Mouse (Mus musculus): ENCODE measurements around the gene Gm45062. TPM values are rescaled to one million over a fixed set of nuclear protein-coding genes. Genes with fewer than 3 reads are reported as not detected.
"Not testable (repeated sequence)": the region's sequence is repeated elsewhere in the genome, so short reads cannot be mapped to it uniquely, and the experiment has no call there.

Gene Gm45062
- total RNA-seq, 2 experiments from 2014 or later = 1.1 to 1.4 TPM

DNA sequence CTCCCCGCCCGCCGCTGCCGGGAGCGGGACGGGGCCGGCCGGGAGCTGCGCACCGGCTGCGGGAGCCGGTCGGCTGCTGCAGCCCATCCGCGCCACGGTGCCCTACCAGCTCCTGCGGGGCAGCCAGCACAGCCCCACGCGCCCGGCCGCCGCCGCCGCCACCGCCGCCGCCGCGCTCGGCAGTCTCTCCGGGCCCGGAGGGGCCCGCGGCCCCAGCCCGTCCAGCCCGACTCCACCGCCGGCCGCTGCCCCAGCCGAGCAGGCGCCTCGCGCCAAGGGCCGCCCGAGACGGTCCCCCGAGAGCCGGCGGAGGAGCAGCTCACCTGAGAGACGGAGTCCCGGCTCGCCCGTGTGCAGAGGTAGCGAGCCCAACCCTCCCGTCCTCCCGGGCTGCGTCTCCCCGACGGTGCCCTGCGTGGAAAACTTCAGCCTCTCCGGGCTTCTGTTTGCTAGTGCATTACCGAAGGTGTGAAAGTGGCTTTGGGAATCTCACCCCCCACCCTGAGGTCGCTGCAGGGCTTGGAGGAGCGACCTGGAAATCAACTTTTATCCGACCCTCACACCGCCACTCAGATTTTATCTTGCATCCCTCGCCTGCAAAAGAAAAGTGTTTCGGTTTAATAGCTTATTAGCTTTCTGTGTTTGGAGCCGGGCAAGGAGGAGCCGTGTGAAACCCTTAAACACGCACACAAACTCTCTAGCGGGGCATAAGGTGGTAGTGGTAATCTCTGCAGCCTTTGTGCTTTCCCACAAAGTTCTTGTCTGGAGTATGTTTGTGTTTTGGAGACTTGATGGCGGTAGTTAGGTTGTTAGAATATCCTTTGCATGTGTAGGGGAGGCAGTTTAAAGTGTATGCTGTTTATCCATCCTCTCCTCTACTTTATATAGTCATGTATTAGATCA is 251.0 kb downstream of the Gm45062 start:
- peak; percentile 49 for DNase-seq

DNA sequence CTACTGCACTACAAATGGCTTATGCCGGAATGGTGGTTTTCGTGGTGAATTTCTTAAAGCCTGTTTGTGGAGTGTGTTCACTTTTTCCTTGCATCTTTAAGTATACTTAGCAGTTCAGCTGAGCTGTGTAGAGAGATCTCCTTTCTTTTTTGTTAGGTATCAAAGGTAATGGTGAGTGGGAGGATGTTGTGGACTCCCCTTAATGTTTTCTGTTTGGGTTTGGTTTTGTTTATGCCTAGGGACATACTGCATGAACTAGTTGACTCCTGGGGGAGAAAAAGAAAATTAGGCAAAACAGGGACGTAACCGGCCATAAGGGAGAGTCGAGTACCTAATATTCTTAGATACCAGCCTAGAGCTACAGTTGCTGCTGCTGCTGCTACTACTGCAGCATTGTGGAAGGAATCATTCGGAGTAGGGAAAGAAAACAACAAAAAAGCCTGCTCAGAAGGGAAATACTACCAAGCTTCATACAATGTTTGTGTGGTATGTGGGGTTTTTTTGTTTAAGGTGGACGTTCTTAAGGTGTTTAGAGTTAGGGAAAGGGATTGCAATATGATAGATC is 251.7 kb downstream of the Gm45062 start:
- DNase-seq = no peak

DNA sequence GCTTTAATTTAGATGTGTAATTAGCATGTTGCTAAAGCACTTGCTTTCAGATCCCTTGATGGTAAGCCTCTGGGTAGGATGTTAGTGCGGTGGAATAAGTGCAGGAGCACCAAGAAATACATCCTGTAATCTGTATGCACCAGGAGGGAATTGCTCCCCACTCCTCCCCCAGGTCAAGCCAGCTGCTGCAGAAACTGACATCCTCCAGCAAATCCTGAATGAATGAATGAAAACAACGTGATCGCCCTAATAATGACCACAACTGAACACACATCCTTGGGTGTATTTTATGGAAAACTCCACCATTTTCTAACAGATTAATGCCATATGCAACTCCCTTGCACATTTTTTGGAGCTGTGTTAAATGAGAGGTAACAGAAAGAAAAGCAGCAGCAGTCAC is 252.2 kb downstream of the Gm45062 start:
- no peak for DNase-seq

DNA sequence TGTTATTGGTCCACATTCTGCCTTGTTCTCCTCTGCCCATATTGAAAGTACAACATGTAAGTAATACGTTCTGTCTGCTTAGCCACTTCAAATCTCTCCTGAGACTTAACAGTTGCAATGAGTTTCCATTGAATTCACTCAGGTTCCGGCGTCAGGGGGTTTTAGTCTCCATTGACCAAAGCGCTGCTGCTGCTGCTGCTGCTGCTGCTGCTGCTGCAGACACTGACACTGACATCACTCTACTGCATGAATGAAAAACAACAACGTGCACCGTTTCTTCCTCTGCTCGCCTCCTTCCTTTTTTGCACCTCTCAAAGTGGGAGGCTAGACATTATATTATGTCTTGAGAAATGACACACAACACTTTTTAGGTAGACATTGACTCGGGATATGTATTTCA is 253.2 kb downstream of the Gm45062 start:
- DNase-seq = no peak

DNA sequence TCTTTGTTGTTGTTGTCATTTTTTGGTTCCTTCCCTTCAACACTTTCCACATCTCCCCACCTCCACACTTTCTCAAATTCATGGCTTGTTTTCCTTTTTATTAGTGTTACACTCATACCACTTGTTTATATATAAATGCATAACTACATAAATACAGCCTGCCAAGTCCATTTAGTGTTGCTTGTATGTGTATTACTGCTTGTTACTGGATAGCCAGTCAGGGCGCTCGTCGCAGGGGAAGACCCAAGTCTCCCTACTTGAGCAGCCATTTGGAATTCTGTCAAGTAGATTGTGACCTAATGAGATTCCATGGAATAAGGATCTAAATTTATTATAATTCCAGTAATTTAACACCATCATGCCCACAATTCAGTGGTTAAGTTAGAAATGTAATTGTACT is 260.4 kb downstream of the Gm45062 start:
- no peak for DNase-seq

DNA sequence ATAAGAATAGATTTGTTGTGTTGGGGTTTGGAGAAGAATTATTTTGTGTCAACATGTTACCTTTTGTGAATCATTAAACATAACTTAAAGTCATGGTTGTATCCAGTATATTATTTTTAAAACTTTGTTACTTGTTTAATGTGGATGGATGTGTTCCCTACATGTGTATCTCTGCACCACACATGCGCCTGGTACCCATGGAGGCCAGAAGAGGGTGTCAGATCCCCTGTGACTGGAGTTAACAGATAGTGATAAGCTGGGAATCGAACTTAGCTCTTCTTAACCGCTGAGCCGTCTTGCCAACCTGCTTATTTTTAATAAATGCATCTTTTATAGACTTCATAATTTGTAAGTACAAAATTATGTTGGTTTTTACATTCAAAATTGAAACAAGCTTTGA is 262.0 kb downstream of the Gm45062 start:
- DNase-seq = no peak

DNA sequence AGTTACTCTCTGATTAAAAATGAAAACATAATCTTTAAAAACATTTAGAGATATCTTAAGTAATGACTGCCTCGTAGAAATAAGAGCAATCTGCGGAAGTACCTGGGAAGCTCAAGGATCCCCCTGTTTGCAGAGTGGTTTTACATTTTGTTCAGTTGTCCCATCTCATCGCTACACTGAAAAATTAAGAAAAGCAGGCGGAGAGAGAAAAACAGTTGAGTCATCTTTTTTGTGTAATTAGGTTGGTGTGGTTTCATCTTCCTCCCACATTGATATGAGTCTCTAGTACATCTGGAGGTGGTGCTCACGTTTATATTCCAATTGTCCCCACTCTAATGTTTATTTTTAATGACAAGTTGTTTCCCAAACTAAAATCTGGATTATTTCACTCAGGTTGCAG is 265.5 kb downstream of the Gm45062 start:
- no peak for DNase-seq

DNA sequence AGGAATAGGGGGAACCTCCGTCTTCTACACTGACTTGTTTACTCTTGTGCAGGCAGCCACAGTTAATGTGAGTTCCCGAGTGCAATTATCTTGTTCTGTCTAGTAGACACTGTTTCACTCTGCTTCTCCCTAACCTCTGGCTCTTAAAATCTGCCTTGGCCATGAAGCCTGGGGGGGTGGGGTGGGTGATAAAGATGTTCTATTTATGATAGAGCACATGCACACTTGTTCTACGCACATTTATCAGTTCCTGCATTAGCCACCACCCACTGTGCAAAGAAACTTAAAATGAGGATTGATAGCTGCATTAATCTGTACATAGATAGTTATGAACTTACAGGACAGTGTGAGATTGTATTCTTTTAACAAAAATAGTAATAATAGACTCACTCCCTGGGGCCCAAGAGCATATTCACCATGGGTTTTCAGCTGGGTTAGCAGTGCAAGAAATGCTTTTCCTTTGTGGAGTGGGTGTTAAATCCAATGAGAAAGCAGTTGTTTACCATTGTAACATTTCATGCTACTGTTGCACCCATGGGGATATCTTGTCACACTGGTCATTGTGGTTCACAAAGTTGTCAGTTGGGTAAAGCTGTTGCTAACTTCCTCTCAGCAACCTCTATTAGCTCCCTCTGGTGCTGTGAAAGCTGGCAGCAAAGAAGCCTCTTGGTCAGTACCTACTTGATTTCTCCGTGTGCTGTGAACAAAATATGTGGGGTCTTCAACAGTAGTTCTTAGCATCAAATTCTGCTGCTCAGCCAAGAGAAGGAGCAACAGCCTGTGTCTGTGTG is 272.0 kb downstream of the Gm45062 start:
- DNase-seq = no peak

DNA sequence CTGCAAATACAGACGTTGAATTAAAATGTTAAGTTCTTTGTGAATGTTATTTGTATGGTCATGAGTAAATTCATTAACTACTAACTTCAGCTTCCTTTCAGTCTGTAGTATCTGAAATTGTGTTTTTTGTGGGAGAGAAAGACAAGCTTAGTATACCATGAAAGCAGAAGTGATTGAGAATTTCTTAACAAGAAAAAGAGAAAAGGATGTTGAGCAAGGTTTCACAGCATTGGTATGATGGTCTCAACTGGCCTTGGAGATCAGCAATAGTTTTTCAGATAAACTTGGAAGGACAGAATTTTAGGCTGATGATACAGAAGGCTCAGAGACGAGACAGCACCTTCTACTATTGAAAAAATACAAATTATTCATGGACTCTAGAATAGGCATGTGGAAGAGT is 277.7 kb downstream of the Gm45062 start:
- DNase-seq = no peak

DNA sequence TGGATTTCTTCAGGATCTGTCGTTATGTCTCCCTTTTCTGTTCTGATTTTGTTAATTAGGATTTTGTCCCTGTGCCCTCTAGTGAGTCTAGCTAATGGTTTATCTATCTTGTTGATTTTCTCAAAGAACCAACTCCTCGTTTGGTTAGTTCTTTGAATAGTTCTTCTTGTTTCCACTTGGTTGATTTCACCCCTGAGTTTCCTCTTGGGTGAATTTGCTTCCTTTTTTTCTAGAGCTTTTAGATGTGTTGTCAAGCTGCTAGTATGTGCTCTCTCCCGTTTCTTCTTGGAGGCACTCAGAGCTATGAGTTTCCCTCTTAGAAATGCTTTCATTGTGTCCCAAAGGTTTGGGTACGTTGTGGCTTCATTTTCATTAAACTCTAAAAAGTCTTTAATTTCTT is 282.3 kb downstream of the Gm45062 start:
- not testable (repeated sequence) for DNase-seq

DNA sequence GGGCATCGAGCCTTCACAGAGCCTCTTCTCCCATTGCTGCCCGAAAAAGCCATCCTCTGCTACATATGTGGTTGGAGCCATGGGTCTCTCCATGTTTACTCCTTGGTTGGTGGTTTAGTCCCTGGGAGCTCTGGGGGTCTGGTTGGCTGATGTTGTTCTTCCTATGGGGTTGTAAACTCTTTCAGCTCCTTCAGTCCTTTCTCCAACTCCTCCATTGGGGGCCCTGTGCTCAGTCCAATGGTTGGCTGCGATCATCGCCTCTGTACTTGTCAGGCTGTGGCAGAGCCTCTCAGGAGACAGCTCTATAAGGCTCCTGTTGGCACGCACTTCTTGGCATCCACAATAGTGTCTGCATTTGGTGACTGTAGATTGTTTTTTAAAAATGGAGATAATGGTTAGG is 285.6 kb downstream of the Gm45062 start:
- no peak for DNase-seq

DNA sequence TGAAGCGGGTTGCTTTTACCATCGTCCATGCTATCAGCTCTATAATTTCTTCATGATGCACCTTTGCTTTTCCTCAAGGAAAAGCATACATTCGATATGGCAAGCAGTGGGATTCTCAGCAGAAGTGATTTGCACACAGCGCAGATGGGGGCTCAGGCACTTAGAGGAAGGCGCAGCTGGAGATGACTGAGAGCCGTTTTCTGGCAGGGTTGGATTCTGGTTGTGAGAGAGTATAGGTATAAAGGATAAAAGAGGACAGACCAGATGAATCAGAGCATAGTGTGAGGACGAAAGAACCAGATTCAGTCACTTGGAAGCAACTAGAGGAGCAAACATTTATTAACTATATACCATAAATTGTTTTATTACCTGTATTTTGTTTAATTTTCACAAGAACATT is 286.5 kb downstream of the Gm45062 start:
- DNase-seq = no peak

DNA sequence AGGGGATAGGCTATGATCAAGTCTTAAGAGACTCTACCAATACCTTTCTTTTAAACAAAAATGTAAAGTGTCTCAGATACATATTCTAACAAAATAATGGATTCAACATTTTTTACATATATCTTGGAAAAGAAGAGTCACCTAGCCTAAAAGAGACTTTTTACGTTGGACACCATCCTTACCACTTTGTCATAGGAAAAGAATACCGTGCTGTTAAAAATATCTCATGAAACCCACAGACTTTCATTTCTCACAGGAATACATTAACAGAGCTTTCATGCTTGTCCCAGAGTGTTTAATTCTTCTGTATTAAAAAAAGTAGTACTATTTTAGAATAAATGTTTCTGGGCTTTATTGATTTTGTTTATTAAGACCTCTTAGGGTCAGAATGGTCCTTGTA is 291.9 kb downstream of the Gm45062 start:
- no peak for DNase-seq

DNA sequence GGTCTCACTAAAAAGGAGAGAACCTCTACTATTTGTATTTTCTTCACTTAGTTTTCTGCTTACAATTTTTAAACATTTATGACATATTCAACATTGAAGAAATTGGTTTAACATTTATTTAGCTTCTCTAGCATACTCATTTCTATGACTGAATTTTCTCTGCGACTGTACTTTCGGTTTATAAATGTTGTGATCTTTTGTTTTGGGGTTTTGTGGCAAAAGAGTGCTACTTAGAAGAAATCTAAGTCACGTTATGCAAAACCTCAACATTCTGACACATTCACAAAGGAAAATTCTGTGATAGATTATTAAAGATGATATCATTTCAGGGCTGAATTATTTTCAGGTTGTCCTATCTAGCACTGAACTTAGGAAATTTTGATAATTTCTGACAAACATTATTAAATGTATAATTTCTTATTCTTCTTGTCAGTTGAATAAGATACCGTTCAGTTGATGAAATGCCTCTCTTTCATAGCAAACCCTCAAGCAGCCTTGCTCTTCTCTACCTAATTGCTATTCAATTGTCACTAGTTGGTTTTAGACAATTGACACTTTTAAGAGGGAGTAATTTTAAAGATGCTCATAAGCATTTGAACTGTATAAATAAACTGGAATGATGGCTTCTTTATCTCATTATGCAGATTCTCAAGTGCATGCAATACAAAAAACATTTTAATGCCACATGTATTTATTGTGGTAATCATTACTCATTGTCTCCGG is 297.8 kb downstream of the Gm45062 start:
- no peak for DNase-seq

DNA sequence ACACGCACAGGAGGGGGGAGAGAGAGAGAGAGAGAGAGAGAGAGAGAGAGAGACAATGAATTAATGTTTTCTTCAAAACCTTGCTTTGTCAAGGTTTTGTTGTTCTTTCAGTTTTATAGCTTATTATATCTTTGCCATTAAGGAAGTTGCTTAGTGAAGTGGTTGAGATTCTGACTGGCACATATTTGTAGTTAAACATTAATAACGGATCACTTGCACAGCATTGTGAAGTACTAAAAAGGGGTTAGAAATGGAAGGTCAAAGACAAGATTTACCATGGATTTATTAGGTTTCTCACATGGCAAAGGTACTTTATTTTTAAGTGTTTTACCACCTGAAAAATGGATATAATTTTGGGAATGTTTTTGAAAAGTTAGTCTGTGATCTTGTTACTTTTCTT is 301.4 kb downstream of the Gm45062 start:
- DNase-seq = no peak

DNA sequence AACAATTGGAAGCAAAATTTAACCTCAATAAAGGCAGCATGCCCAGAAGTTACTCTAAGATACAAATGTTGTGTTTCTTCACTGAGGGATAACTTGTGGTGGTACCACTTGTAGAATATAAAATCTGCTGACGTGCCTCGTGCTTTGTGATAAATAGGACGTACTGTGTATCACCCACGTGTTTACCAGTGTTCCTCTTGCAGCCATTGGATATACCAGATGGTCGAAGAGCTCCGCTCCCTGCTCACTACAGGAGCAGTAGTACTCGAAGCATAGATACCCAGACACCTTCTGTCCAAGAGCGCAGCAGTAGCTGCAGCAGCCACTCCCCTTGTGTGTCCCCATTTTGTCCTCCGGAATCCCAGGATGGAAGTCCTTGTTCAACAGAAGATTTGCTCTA is 323.1 kb downstream of the Gm45062 start:
- no peak for DNase-seq

DNA sequence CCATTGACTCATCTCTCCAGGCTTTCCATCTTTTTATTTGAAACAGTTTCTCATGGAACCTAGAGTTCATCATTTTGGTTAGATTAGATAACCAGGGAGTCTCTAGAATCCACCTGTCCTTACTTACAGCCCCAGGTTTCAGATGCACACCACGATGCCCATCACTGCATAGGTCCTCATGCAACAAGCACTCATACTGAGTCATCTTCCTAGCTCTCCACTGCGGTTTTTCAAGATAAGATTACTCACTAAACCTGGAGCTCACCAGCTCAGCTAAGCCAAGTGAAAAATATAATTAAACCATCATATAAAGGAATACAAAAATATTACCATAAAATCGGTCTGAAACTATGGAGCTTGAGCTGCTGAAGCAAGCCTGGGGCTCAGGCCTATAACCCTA is 324.6 kb downstream of the Gm45062 start:
- DNase-seq = no peak

DNA sequence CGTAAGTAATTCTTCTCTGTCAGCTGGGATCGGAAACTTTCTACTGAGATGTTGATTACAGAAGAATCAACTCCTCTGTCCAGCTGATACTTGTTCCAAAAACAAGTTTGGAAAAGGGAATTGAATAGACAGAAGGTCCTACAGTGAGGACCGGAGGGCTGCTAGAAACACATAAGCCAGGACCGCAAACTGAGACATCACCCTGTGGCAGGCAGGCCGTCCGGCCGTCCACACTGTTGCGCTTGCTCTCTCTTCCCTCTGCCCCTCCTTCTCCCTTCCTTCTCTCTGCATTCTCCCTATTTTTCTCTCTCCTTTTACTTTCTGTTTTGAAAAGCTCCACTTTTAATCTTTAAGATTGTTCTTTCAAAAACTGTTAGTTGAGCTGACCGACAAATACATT is 332.4 kb downstream of the Gm45062 start:
- DNase-seq = no peak

DNA sequence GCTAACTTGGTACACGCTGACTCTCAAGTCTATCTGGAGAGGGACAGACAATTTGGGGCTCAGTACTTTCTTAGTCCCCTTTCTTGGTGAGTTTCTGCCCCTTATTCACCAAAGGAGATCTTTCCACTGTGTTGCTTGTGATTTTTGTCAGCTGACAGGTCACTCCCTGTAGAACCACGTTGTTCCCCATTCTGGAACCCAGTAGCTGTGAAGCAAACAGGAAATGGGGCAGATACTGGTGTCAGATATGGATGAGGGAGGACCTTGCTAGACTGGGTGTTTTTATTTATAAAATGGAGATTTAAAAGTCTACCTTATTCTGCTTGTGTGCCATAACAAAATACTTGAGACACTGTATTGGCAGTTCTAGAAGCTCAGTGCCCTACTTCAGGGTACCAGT is 358.1 kb downstream of the Gm45062 start:
- DNase-seq = no peak

DNA sequence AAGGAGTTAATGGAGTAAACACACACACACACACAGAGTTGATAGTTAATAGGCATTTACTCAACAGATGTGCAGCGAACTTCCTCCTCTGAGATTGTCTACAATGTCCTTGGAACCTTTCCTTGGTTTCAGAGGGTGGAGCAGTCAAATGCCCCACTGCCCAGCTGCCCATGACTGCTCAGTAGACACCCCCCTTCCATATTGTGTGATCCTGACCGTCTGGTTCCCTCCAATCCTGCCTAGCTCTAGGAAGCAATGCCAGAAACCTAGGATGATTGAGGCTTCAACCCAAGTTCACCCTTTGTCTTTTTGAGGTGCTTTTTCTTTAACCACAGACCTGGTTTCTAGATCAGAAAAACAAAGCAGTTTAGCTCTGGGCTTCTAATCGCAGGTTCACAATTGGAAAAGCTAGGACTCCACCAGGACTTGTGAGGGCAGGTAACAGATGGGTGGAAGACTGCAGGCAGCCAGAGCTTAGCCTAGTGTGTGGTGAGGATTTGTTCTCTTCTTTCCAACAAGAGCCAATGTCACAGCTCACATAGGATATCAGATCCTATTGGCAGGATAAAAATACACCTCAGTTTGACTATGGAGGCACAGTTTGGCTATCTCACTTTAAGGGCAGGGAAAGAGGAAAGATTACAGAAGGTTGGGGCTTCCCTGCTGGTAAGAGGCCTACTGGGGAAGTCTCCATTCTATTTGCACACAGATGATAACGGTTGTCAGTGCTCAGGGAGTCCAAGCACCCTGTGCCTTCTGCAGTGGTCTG is 360.5 kb downstream of the Gm45062 start:
- DNase-seq = no peak

DNA sequence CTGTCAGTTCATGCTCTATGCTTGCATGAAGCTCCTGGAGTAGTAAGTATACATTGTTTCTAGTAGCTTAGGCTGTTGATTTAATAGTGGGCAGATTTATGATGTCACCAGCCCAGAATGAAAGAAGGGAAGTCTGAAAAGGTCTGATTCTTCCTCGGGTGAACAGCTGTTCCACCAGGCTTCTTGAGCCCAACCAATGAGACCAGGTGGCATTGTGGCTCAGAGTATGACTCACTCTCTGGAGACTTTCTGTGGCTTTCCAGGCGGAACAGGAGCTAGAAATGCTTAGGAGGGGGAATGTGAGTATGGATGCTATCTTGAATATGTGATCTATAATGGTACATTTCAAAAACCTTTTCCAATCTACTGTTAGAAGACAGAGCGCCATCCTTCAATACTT is 363.8 kb downstream of the Gm45062 start:
- no peak for DNase-seq

DNA sequence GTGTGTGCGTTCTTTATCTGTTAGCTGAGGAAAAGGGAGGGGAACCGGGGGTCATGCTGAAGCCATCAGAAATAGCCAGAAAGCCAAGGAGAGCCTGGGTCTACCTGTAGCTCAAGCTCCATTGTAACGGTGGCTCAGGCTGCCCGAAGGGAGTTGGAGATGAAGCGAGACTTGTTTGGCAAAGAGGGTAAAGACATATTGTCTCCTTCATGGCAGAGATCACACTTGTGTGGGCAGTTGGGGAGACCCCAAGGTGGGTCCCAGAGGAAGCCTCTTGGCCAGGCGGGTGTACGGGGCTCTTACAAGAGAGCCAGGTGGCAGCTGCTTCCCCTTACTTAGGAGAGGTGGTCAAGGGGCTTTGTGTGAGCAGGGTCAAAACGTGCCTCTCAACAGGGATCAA is 369.0 kb downstream of the Gm45062 start:
- no peak for DNase-seq
